Comparison of ENCODE assay signal across 8 mouse cellular contexts in genomic region chr13:59557185-59557985, GRCm38 (mm10). TPM values are rescaled to one million over a fixed set of nuclear protein-coding genes. Genes with fewer than 3 reads are reported as not detected.
DNase-seq lines count a peak whose midpoint lies in the region; ATAC-seq and TF ChIP-seq lines count a peak whose summit lies in the region.

No protein-coding gene starts in this region.

- peak; percentile 94 for DNase-seq in NIH3T3 (ENCODE audit: low read depth)
- DNase-seq in cerebellum, adult 9-11 months, result peak; percentile 92
- DNase-seq in frontal cortex, adult 2 months (ENCODE audit: extremely low spot score in 1 of 2, low spot score in 1 of 2), result peak; percentile 47 to 90
- peak; percentile 91 for DNase-seq in hindbrain, embryonic 11.5 days (ENCODE audit: low spot score)
- peak; percentile 87 to 90 for DNase-seq in layer of hippocampus, postnatal 10 days (ENCODE audit: low spot score in 2 of 2)
- DNase-seq in lung, postnatal 0 days (ENCODE audit: low spot score), result peak; percentile 91
- DNase-seq in ovary, postnatal 14 days (ENCODE audit: low spot score), result peak; percentile 75
- peak; percentile 77 to 91 for DNase-seq in thymus, postnatal 10 days (ENCODE audit: low spot score in 2 of 2)

- H3K9ac ChIP-seq in hindbrain, embryonic 11.5 days (ENCODE audit: low read depth, low read length), result peak overlapping the region; percentile 86
- peak overlapping the region; percentile 59 for H3K9ac ChIP-seq in lung, postnatal 0 days (replicated peaks; ENCODE audit: low read depth)

- no peaks in the 10 kb centered on the region for H3K36me3 ChIP-seq in hindbrain, embryonic 11.5 days (ENCODE audit: control insufficient read depth, insufficient read depth, low read length)
- H3K36me3 ChIP-seq in lung, postnatal 0 days (ENCODE audit: insufficient read depth, low read length), result no peaks in the 10 kb centered on the region

- no peaks in the 10 kb centered on the region for H3K9me3 ChIP-seq in hindbrain, embryonic 11.5 days (ENCODE audit: control insufficient read depth, low read length)
- no peaks in the 10 kb centered on the region for H3K9me3 ChIP-seq in lung, postnatal 0 days (ENCODE audit: low read length)

- peak overlapping the region; percentile 69 for H3K4me3 ChIP-seq in hindbrain, embryonic 11.5 days (ENCODE audit: low read depth, low read length)
- H3K4me3 ChIP-seq in lung, postnatal 0 days (ENCODE audit: low read depth, low read length), result peak overlapping the region; percentile 84

- ATAC-seq in hindbrain, embryonic 11.5 days (ENCODE audit: low FRiP score), result peak; percentile 90
- peak; percentile 96 for ATAC-seq in lung, postnatal 0 days

- H3K27ac ChIP-seq in hindbrain, embryonic 11.5 days (ENCODE audit: low read depth, low read length), result peak overlapping the region; percentile 67
- H3K27ac ChIP-seq in lung, postnatal 0 days (ENCODE audit: low read length), result peak overlapping the region; percentile 85

- under 1% methylated on average over 45 of the region's 73 CpGs for WGBS in hindbrain, embryonic 11.5 days
- under 1% methylated on average over 17 of the region's 73 CpGs for WGBS in lung, postnatal 0 days

- TF ChIP-seq CTCF in lung, postnatal 0 days (IDR thresholded peaks at IDR 0.05), result no peak

- H3K4me1 ChIP-seq in hindbrain, embryonic 11.5 days (replicated peaks; ENCODE audit: control insufficient read depth, insufficient read depth, low read length), result 0 out of 2 replicates have a peak, but pooled peaks cover 5% of the 10 kb centered on the region
- peaks cover 13% of the 10 kb centered on the region; the same call in 1 of the 2 replicates for H3K4me1 ChIP-seq in lung, postnatal 0 days (ENCODE audit: insufficient read depth, low read depth, low read length)

- H3K27me3 ChIP-seq in hindbrain, embryonic 11.5 days (ENCODE audit: control insufficient read depth, insufficient read depth, low read length), result no peaks in the 10 kb centered on the region
- no peaks in the 10 kb centered on the region for H3K27me3 ChIP-seq in lung, postnatal 0 days (replicated peaks; ENCODE audit: insufficient read depth, low read length)

- H3K4me2 ChIP-seq in hindbrain, embryonic 11.5 days (replicated peaks; ENCODE audit: low read depth, low read length), result peak overlapping the region; percentile 77
- H3K4me2 ChIP-seq in lung, postnatal 0 days (replicated peaks; ENCODE audit: low read depth, low read length), result peak overlapping the region; percentile 82

- TF ChIP-seq EP300 in lung, postnatal 0 days (IDR thresholded peaks at IDR 0.05), result no peak

RNA-seq across cellular contexts. Expression of gene Agtpbp1, which starts 27.6 kb away (rescaled TPM):
- polyA plus RNA-seq in frontal cortex, adult 2 months (2012; rRNA removed), result 80.0 and 82.7 TPM in 2 replicates
- polyA plus RNA-seq in hindbrain, embryonic 11.5 days (2014; fragmentation: Nextera tagmentation; extraction: Ambion mirVana), result 22.0 and 31.3 TPM in 2 replicates
- total RNA-seq in layer of hippocampus, postnatal 10 days (2021), result 100 to 1,000 TPM; 343 to 364 TPM
- 14.1 and 17.3 TPM in 2 replicates for polyA plus RNA-seq in lung, postnatal 0 days (2015; fragmentation: Nextera tagmentation; extraction: Ambion mirVana)

RNA-seq across cellular contexts. Expression of gene Naa35, which starts 27.7 kb away (rescaled TPM):
- polyA plus RNA-seq in frontal cortex, adult 2 months (2012; rRNA removed), result 52.8 and 65.3 TPM in 2 replicates
- 96.0 and 120 TPM in 2 replicates for polyA plus RNA-seq in hindbrain, embryonic 11.5 days (2014; fragmentation: Nextera tagmentation; extraction: Ambion mirVana)
- total RNA-seq in layer of hippocampus, postnatal 10 days (2021), result 100 to 1,000 TPM; 108 to 112 TPM
- 43.3 and 53.5 TPM in 2 replicates for polyA plus RNA-seq in lung, postnatal 0 days (2015; fragmentation: Nextera tagmentation; extraction: Ambion mirVana)

Comparison
In these comparisons a context has a peak if more than half of its experiments do, and no peak if none do; other contexts are left out.
1. Peak in every context shown above with its lines: DNase-seq, ATAC-seq, H3K4me3 ChIP-seq and H3K27ac ChIP-seq.